Mouse (Mus musculus): ENCODE measurements at regions not wholly inside any gene's neighbourhood (a gene's known extent, or its start where the extent isn't known, plus 50 kb on each side); places are given as distances from the start of the nearest gene placed in this dataset.

DNA sequence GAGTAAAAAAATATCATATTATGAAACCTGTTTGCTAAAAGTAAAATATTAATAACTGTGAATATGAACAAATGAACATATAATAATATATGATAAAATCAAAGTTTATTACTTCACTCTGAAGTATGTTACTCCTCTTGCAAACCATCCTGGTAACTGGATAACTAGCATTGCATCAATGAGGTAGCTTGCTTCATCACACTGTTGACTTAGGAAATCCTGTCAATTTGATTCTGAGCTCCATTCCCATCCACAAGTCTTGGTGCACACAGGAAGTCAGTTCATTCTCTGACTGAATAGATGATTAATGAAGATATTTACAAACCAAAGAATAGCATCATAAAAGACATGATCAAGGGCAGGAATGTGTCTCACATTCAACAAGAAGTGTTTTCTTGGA lies 286.9 kb upstream of the Gprin3 start:
- ATAC-seq (ENCODE audit: low TSS enrichment), result no peak

DNA sequence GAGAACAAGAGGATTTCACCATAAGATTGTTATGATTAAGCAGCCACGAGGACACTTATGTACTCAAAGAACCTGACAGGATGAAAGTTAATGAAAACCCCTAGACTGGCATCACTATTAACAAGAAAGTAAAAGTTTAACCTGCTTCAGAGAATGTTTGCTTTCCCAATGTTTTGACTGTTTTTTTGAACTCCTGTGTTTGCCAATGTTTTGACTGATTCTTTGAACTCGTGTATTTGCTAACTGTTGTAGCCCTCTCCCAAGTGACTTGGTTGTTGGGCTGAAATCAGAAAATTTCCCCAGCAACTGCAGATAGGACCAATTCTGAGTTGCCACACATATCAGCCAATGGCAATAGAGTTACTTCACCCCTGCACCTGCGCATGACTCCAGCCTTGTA lies 258.9 kb upstream of the Gprin3 start:
- no peak for ATAC-seq (ENCODE audit: low TSS enrichment)

DNA sequence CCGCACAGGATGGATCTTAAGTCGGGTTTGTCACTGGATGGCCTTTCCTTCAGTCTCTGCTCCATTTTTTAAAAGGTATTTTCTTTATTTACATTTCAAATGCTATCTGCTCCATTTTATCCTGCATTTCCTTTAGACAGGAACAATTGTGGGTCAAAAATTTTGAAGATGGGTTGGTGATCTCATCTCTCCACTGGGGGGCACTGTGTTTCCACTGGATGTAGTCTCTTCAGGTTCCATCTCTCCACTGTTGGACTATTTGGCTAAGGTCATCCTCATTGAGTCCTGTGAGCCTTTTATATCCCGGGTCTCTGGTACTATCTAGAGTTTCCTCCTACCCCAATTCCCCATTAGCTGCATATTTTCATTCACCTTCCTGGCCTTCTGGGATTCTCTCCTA lies 241.3 kb upstream of the Gprin3 start:
- ATAC-seq (ENCODE audit: low TSS enrichment), result peak; percentile 69; the same call in 1 of the 2 replicates

All from frontal cortex, adult (tissue).